Mouse (Mus musculus): ENCODE measurements at regions not wholly inside any gene's neighbourhood (a gene's known extent, or its start where the extent isn't known, plus 50 kb on each side); places are given as distances from the start of the nearest gene placed in this dataset.
A peak's percentile ranks its signal among the peaks of the same experiment; 100 is the strongest.

DNA sequence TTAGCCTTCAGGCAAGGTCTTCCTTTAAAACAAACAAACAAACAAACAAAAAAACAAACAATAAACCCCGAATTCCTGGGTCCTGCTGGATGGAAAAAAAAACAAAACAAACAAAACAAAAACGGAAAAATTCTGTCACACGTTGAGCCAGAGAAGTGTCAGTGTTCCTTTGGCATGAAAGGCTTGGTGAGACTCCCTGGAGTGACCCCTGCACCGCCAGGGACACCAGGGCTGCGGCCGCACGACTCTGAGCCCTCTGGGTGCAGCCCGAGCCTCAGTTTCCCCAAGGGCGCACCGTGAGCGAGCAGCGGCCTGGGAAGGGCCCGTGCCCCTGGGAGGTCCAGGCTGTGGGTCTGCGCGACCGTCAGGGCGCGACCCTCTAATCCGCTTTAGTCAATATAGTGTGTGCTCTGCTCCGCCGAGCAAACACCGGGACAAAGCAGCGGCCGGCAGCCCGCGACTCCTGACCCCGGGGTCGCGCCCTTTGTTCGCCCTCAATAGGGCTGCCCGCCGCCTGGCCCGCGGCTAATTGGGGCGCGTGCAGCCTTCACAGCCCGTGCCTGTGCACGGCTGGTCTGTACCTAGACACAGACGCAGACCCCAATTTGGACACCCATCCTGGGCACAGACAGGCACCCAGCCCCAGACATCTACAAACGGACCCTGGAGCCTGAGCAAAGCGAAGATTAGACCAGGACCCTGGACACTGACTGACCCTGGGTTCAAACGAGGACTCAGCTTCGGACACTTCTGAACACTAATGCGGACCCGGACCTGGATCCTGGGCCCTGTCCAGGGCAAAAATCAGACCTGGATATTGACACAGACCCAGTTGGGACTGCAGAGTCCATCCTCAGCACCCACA is 74.0 kb upstream of the Ppara start:
- Histone ChIP-seq H3K4me1 (ENCODE audit: control insufficient read depth, insufficient read depth, low read length) (peaks cover 2% of the 10 kb centered on the region), H3K36me3 (ENCODE audit: control insufficient read depth, insufficient read depth, low read length) (no peaks in the 10 kb centered on the region), H3K4me3 (ENCODE audit: control insufficient read depth, low read depth, low read length) (no peak overlapping the region), H3K27me3 (ENCODE audit: control insufficient read depth, insufficient read depth, low read length) (no peaks in the 10 kb centered on the region), H3K27ac (ENCODE audit: control insufficient read depth, insufficient read depth, low read depth, low read length) (no peak overlapping the region)
- TF ChIP-seq CTCF (IDR thresholded peaks at IDR 0.05; ENCODE audit: control insufficient read depth, insufficient read depth, insufficient replicate concordance, low read depth, low read length) (no peak), POLR2A (IDR thresholded peaks at IDR 0.05; ENCODE audit: control insufficient read depth, low read depth, low read length) (no peak)

DNA sequence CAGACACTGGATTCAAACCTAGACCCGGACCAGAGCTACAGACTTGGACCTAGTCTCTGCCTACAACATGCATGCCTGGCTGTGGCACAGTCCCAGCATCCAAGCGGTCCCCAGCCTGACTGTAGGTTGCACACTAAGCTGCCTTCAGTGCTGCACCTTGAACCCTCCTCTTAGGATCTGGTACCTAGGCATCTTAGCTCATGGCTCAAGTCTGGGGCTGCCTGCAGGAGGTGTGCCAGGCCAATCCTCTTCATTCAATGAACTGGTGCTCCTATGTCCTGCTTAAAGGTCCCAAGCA is 73.4 kb upstream of the Ppara start:
- peaks cover 2% of the 10 kb centered on the region for H3K4me1 ChIP-seq (ENCODE audit: control insufficient read depth, insufficient read depth, low read length)
- H3K36me3 ChIP-seq (ENCODE audit: control insufficient read depth, insufficient read depth, low read length) = no peaks in the 10 kb centered on the region
- no peak overlapping the region for H3K4me3 ChIP-seq (ENCODE audit: control insufficient read depth, low read depth, low read length)
- no peaks in the 10 kb centered on the region for H3K27me3 ChIP-seq (ENCODE audit: control insufficient read depth, insufficient read depth, low read length)
- H3K27ac ChIP-seq (ENCODE audit: control insufficient read depth, insufficient read depth, low read depth, low read length) = no peak overlapping the region
- TF ChIP-seq POLR2A (IDR thresholded peaks at IDR 0.05; ENCODE audit: control insufficient read depth, low read depth, low read length) = no peak
- no peak for TF ChIP-seq CTCF (IDR thresholded peaks at IDR 0.05; ENCODE audit: control insufficient read depth, insufficient read depth, insufficient replicate concordance, low read depth, low read length)

- H3K27me3 ChIP-seq (ENCODE audit: control insufficient read depth, insufficient read depth, low read length) = no peaks in the 10 kb centered on the region
Measured at GRCm38 (mm10) chr15:85661771-85662170, 73.0 kb upstream of the Ppara start.

DNA sequence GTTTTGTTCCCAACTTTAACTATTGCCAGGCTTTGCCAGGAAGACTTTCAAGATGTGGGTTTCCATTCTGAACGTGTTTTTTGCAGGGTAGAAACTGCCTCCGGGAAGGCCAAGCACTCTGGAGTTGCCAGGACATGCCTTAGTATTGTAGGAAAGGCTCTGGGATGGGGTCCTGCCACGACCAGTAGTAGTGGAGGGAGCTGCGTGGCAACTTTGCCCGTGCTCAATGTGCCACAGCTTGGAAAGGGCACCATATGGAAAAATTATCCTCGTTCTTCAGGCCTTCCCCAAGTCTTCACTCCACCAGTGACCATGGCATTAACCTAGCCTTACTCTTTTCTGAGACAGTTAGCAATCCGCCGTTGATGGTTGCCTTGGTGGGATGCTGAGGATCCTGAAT is 72.5 kb upstream of the Ppara start:
- H3K4me1 ChIP-seq (ENCODE audit: control insufficient read depth, insufficient read depth, low read length) = peaks cover 2% of the 10 kb centered on the region
- TF ChIP-seq POLR2A (IDR thresholded peaks at IDR 0.05; ENCODE audit: control insufficient read depth, low read depth, low read length) (no peak), CTCF (IDR thresholded peaks at IDR 0.05; ENCODE audit: control insufficient read depth, insufficient read depth, insufficient replicate concordance, low read depth, low read length) (no peak)
- no peaks in the 10 kb centered on the region for H3K36me3 ChIP-seq (ENCODE audit: control insufficient read depth, insufficient read depth, low read length)
- H3K4me3 ChIP-seq (ENCODE audit: control insufficient read depth, low read depth, low read length) = no peak overlapping the region
- H3K27ac ChIP-seq (ENCODE audit: control insufficient read depth, insufficient read depth, low read depth, low read length) = no peak overlapping the region
- no peaks in the 10 kb centered on the region for H3K27me3 ChIP-seq (ENCODE audit: control insufficient read depth, insufficient read depth, low read length)

More at GRCm38 (mm10) chr15:85661771-85662170, 73.0 kb upstream of the Ppara start:
- H3K27ac ChIP-seq (ENCODE audit: control insufficient read depth, insufficient read depth, low read depth, low read length) = no peak overlapping the region
- no peaks in the 10 kb centered on the region for H3K36me3 ChIP-seq (ENCODE audit: control insufficient read depth, insufficient read depth, low read length)
- peaks cover 2% of the 10 kb centered on the region for H3K4me1 ChIP-seq (ENCODE audit: control insufficient read depth, insufficient read depth, low read length)
- H3K4me3 ChIP-seq (ENCODE audit: control insufficient read depth, low read depth, low read length) = no peak overlapping the region
- TF ChIP-seq CTCF (IDR thresholded peaks at IDR 0.05; ENCODE audit: control insufficient read depth, insufficient read depth, insufficient replicate concordance, low read depth, low read length) = no peak
- TF ChIP-seq POLR2A (IDR thresholded peaks at IDR 0.05; ENCODE audit: control insufficient read depth, low read depth, low read length) = no peak

DNA sequence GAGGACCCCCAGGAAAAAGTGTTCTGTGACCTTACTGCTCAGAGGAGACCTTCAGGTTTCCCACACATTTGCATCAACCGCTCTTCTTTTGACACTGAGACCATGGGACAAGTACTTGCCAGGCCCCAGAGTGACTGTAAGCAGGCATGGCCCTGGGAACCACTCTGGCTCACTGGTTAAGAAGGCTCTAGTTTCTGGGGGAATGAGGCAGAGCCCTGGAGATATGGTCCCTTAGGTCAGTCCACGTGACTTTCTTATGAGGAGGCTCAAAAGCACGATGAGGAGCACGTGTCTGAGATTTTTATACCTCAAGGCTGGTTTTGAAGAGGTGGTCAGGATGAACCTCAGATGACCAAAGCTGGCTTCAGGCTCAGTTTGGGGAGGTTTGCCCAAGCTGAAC is 72.1 kb upstream of the Ppara start:
- H3K4me1 ChIP-seq (ENCODE audit: control insufficient read depth, insufficient read depth, low read length) = peaks cover 2% of the 10 kb centered on the region
- no peak overlapping the region for H3K4me3 ChIP-seq (ENCODE audit: control insufficient read depth, low read depth, low read length)
- H3K27me3 ChIP-seq (ENCODE audit: control insufficient read depth, insufficient read depth, low read length) = no peaks in the 10 kb centered on the region
- no peak for TF ChIP-seq CTCF (IDR thresholded peaks at IDR 0.05; ENCODE audit: control insufficient read depth, insufficient read depth, insufficient replicate concordance, low read depth, low read length)
- TF ChIP-seq POLR2A (IDR thresholded peaks at IDR 0.05; ENCODE audit: control insufficient read depth, low read depth, low read length) = no peak
- H3K27ac ChIP-seq (ENCODE audit: control insufficient read depth, insufficient read depth, low read depth, low read length) = no peak overlapping the region
- H3K36me3 ChIP-seq (ENCODE audit: control insufficient read depth, insufficient read depth, low read length) = no peaks in the 10 kb centered on the region

GRCm38 (mm10) chr15:85663757-85664431 is 70.9 kb upstream of the Ppara start:
- no peaks in the 10 kb centered on the region for H3K36me3 ChIP-seq (ENCODE audit: control insufficient read depth, insufficient read depth, low read length)
- H3K4me3 ChIP-seq (ENCODE audit: control insufficient read depth, low read depth, low read length) = no peak overlapping the region
- peaks cover 2% of the 10 kb centered on the region for H3K4me1 ChIP-seq (ENCODE audit: control insufficient read depth, insufficient read depth, low read length)
- no peak for TF ChIP-seq CTCF (IDR thresholded peaks at IDR 0.05; ENCODE audit: control insufficient read depth, insufficient read depth, insufficient replicate concordance, low read depth, low read length)
- TF ChIP-seq POLR2A (IDR thresholded peaks at IDR 0.05; ENCODE audit: control insufficient read depth, low read depth, low read length) = no peak
- H3K27me3 ChIP-seq (ENCODE audit: control insufficient read depth, insufficient read depth, low read length) = no peaks in the 10 kb centered on the region
- no peak overlapping the region; the same call in 1 of the 2 replicates for H3K27ac ChIP-seq (ENCODE audit: control insufficient read depth, insufficient read depth, low read depth, low read length)

DNA sequence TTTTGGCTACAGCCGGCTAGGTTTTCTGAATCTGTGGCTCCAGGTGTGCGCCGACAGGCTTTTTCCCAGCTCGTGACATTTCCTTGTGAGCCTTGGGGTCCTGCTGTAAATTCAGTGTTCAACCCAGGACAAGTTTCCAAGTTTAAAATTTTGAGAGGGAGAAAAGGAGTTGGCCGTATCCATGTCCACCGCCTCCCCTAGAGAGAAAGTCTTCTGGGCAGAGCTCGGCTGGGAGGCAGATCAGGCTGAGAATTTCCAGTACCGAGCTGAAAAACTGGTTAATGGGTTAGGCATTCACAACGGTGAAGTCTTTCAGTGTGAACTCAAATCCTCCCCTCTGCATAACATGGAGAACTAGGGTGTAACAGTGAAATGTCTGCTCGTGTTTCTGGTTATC is 70.4 kb upstream of the Ppara start:
- Histone ChIP-seq H3K4me1 (ENCODE audit: control insufficient read depth, insufficient read depth, low read length) (peaks cover 2% of the 10 kb centered on the region), H3K27ac (ENCODE audit: control insufficient read depth, insufficient read depth, low read depth, low read length) (peak overlapping the region; percentile 63), H3K36me3 (ENCODE audit: control insufficient read depth, insufficient read depth, low read length) (no peaks in the 10 kb centered on the region), H3K4me3 (ENCODE audit: control insufficient read depth, low read depth, low read length) (no peak overlapping the region), H3K27me3 (ENCODE audit: control insufficient read depth, insufficient read depth, low read length) (no peaks in the 10 kb centered on the region)
- TF ChIP-seq POLR2A (IDR thresholded peaks at IDR 0.05; ENCODE audit: control insufficient read depth, low read depth, low read length) (no peak), CTCF (IDR thresholded peaks at IDR 0.05; ENCODE audit: control insufficient read depth, insufficient read depth, insufficient replicate concordance, low read depth, low read length) (no peak)
